Mouse (Mus musculus): ENCODE measurements around the gene Scd3. TPM values are rescaled to one million over a fixed set of nuclear protein-coding genes. Genes with fewer than 3 reads are reported as not detected.

The Scd3 gene
- polyA plus RNA-seq, 1 experiment from 2014 or later, result not detected

- WGBS (ENCODE audit: insufficient replicate concordance), result 41% methylated on average over 3 of the region's 3 CpGs
- Histone ChIP-seq H3K9ac (replicated peaks) (no peak overlapping the region), H3K9me3 (ENCODE audit: low read length) (no peaks in the 10 kb centered on the region), H3K27ac (ENCODE audit: low read depth) (no peak overlapping the region), H3K4me1 (ENCODE audit: insufficient read depth) (no peaks in the 10 kb centered on the region), H3K27me3 (ENCODE audit: insufficient read depth, low read length) (no peaks in the 10 kb centered on the region), H3K4me3 (ENCODE audit: low read depth, low read length) (no peak overlapping the region), H3K36me3 (replicated peaks; ENCODE audit: insufficient read depth, low read length) (no peaks in the 10 kb centered on the region), H3K4me2 (ENCODE audit: low read depth, low read length) (no peak overlapping the region)
- DNase-seq (no peak), ATAC-seq (no peak)
- TF ChIP-seq CTCF (IDR thresholded peaks at IDR 0.05; ENCODE audit: low read depth), result no peak
- TF ChIP-seq EP300 (IDR thresholded peaks at IDR 0.05; ENCODE audit: low read depth), result no peak
Observed at GRCm38 (mm10) chr19:44217958-44218525, 15.0 kb downstream of the Scd3 start.

DNA sequence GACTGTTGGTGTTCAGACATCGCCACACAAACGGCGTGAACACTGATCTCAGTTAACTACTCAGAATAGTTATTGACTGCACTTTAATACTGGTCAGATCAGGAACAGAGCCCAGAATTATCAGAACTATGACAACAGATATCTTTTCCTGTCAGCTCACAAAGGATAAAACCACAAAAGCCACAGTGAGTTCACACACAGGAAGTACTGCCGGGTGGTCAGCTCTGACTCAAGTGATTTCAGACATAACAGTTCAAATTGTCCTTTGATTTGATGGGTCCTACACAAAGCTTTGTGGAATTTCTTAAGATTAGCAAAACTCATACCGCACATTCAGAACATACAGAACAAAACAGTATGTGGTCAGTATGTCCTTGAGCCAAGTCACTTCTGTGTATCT is 22.7 kb downstream of the Scd3 start:
- Histone ChIP-seq H3K4me1 (ENCODE audit: insufficient read depth) (no peaks in the 10 kb centered on the region), H3K4me3 (ENCODE audit: low read depth, low read length) (no peak overlapping the region), H3K27me3 (ENCODE audit: insufficient read depth, low read length) (no peaks in the 10 kb centered on the region), H3K9me3 (ENCODE audit: low read length) (no peaks in the 10 kb centered on the region), H3K4me2 (ENCODE audit: low read depth, low read length) (no peak overlapping the region), H3K9ac (replicated peaks) (no peak overlapping the region), H3K27ac (ENCODE audit: low read depth) (no peak overlapping the region), H3K36me3 (replicated peaks; ENCODE audit: insufficient read depth, low read length) (no peaks in the 10 kb centered on the region)
- DNase-seq, result no peak
- 29% methylated on average over 5 of the region's 5 CpGs for WGBS (ENCODE audit: insufficient replicate concordance)
- ATAC-seq, result 0 out of 2 replicates have a peak, but pooled peaks have one; percentile 25
- TF ChIP-seq CTCF (IDR thresholded peaks at IDR 0.05; ENCODE audit: low read depth) (no peak), EP300 (IDR thresholded peaks at IDR 0.05; ENCODE audit: low read depth) (peak; percentile 72; the same call in 1 of the 2 replicates)

- ATAC-seq, result no peak
- Histone ChIP-seq H3K9ac (replicated peaks) (no peak overlapping the region), H3K9me3 (ENCODE audit: low read length) (no peaks in the 10 kb centered on the region), H3K27ac (ENCODE audit: low read depth) (no peak overlapping the region), H3K36me3 (replicated peaks; ENCODE audit: insufficient read depth, low read length) (no peaks in the 10 kb centered on the region), H3K4me1 (ENCODE audit: insufficient read depth) (no peaks in the 10 kb centered on the region), H3K4me2 (ENCODE audit: low read depth, low read length) (no peak overlapping the region), H3K27me3 (ENCODE audit: insufficient read depth, low read length) (no peaks in the 10 kb centered on the region), H3K4me3 (ENCODE audit: low read depth, low read length) (no peak overlapping the region)
- TF ChIP-seq EP300 (IDR thresholded peaks at IDR 0.05; ENCODE audit: low read depth) (no peak), CTCF (IDR thresholded peaks at IDR 0.05; ENCODE audit: low read depth) (no peak)
- 67% methylated on average over 2 of the region's 2 CpGs for WGBS (ENCODE audit: insufficient replicate concordance)
- no peak for DNase-seq
Observed at GRCm38 (mm10) chr19:44229776-44230175, 26.7 kb downstream of the Scd3 start.

DNA sequence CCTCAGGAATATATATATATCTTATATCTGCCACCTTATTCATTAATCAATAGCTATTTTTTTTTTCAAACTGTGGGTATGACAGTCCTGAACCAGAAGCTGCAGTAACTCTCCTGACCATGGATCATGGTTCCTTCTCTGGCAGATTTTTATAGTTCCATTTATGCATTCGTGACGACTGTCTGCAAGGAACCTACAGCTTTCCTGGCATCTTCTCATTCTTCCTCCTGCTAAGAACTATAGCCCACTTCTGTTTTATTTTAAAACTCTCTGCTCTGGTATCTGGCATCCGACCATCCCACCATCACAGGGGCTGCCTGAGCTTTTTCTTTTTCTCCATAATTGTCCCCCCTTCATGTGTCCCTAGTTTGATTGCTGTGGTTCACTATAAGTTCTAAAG is 27.1 kb downstream of the Scd3 start:
- TF ChIP-seq CTCF (IDR thresholded peaks at IDR 0.05; ENCODE audit: low read depth), result no peak
- no peak for TF ChIP-seq EP300 (IDR thresholded peaks at IDR 0.05; ENCODE audit: low read depth)
- H3K9ac ChIP-seq (replicated peaks), result no peak overlapping the region
- H3K36me3 ChIP-seq (replicated peaks; ENCODE audit: insufficient read depth, low read length), result no peaks in the 10 kb centered on the region
- H3K27me3 ChIP-seq (ENCODE audit: insufficient read depth, low read length), result no peaks in the 10 kb centered on the region
- H3K4me1 ChIP-seq (ENCODE audit: insufficient read depth), result no peaks in the 10 kb centered on the region
- H3K4me2 ChIP-seq (ENCODE audit: low read depth, low read length), result no peak overlapping the region
- H3K9me3 ChIP-seq (ENCODE audit: low read length), result no peaks in the 10 kb centered on the region
- H3K4me3 ChIP-seq (ENCODE audit: low read depth, low read length), result no peak overlapping the region
- H3K27ac ChIP-seq (ENCODE audit: low read depth), result no peak overlapping the region
- no peak for ATAC-seq
- DNase-seq, result no peak
- WGBS (ENCODE audit: insufficient replicate concordance), result 62% methylated on average over 3 of the region's 3 CpGs

DNA sequence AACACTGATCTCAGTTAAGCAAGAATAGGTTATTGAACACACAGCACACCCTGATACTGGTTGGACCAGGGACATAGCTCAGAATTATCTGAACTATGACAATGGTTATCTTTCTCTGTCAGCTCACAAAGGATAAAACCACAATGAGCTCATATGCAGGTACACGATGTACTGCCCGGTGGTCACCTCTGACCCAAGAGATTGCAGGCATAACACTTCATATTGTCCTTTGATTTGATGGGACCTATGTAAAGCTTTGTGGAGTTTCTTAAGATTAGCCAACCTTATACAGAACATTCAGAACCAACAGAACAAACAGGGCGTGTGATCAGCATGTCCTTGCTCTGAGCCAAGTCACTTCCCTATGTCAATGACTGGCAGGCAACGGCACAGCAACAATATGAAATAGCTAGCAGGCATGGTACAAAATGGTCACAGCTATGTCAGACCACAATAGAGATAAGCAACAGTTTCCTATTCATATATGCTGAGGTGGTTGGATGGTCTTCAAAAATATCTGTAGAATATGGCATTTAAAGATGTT is 28.6 kb downstream of the Scd3 start:
- 46% methylated on average over 4 of the region's 4 CpGs for WGBS (ENCODE audit: insufficient replicate concordance)
- TF ChIP-seq EP300 (IDR thresholded peaks at IDR 0.05; ENCODE audit: low read depth) (peak; percentile 80), CTCF (IDR thresholded peaks at IDR 0.05; ENCODE audit: low read depth) (no peak)
- no peaks in the 10 kb centered on the region for H3K9me3 ChIP-seq (ENCODE audit: low read length)
- no peaks in the 10 kb centered on the region for H3K4me1 ChIP-seq (ENCODE audit: insufficient read depth)
- H3K27ac ChIP-seq (ENCODE audit: low read depth), result no peak overlapping the region
- no peaks in the 10 kb centered on the region for H3K36me3 ChIP-seq (replicated peaks; ENCODE audit: insufficient read depth, low read length)
- no peak overlapping the region for H3K9ac ChIP-seq (replicated peaks)
- DNase-seq (no peak), ATAC-seq (no peak)
- no peak overlapping the region for H3K4me3 ChIP-seq (ENCODE audit: low read depth, low read length)
- no peak overlapping the region for H3K4me2 ChIP-seq (ENCODE audit: low read depth, low read length)
- H3K27me3 ChIP-seq (ENCODE audit: insufficient read depth, low read length), result no peaks in the 10 kb centered on the region

GRCm38 (mm10) chr19:44237471-44238006 is 34.5 kb downstream of the Scd3 start:
- DNase-seq (no peak), ATAC-seq (no peak)
- H3K27ac ChIP-seq (ENCODE audit: low read depth), result no peak overlapping the region
- no peaks in the 10 kb centered on the region for H3K4me1 ChIP-seq (ENCODE audit: insufficient read depth)
- H3K9ac ChIP-seq (replicated peaks), result no peak overlapping the region
- 15% methylated on average over 19 of the region's 19 CpGs for WGBS (ENCODE audit: insufficient replicate concordance)
- no peaks in the 10 kb centered on the region for H3K36me3 ChIP-seq (replicated peaks; ENCODE audit: insufficient read depth, low read length)
- no peak overlapping the region for H3K4me3 ChIP-seq (ENCODE audit: low read depth, low read length)
- TF ChIP-seq EP300 (IDR thresholded peaks at IDR 0.05; ENCODE audit: low read depth), result no peak
- TF ChIP-seq CTCF (IDR thresholded peaks at IDR 0.05; ENCODE audit: low read depth), result no peak
- H3K9me3 ChIP-seq (ENCODE audit: low read length), result no peaks in the 10 kb centered on the region
- no peaks in the 10 kb centered on the region for H3K27me3 ChIP-seq (ENCODE audit: insufficient read depth, low read length)
- H3K4me2 ChIP-seq (ENCODE audit: low read depth, low read length), result peak overlapping the region; percentile 42; the same call in 1 of the 2 replicates

Data from liver, postnatal 0 days (tissue).